Mouse (Mus musculus) stomach, postnatal 0 days (tissue): ENCODE results near the gene Lrrc23. TPM values are rescaled to one million over a fixed set of nuclear protein-coding genes. Genes with fewer than 3 reads are reported as not detected.
A peak's percentile ranks its signal among the peaks of the same experiment; 100 is the strongest.

Experiments used
- ATAC-seq: fragments of 200-750 bp; cut with Nextera tagmentation; 2 replicates; pipeline ENCODE4 v1.8.0; 2017; ENCODE audit not compliant: low FRiP score, low TSS enrichment
- DNase-seq: peaks from one replicate; pipeline ENCODE4 v3.0.0-alpha.2; 2016; ENCODE audit warnings: low spot score
- H3K27ac ChIP-seq: fragments of 300-500 bp; sonication (generic); replicated peaks from 2 replicates; pipeline ENCODE4 v1.5.1; 2014; ENCODE audit warnings: mild to moderate bottlenecking, control low read depth
- H3K27me3 ChIP-seq: fragments of 300-500 bp; sonication (generic); 2 replicates; pipeline ENCODE4 v1.6.1; 2014; ENCODE audit warnings: low read length; ENCODE audit not compliant: control insufficient read depth, insufficient read depth
- H3K36me3 ChIP-seq: fragments of 300-500 bp; sonication (generic); 2 replicates; pipeline ENCODE4 v1.6.1; 2014; ENCODE audit warnings: low read length, mixed read lengths; ENCODE audit not compliant: control insufficient read depth, insufficient read depth
- H3K4me1 ChIP-seq: fragments of 300-500 bp; sonication (generic); replicated peaks from 2 replicates; pipeline ENCODE4 v1.6.1; 2014; ENCODE audit warnings: antibody characterized with exemption; ENCODE audit not compliant: control insufficient read depth, insufficient read depth
- H3K4me2 ChIP-seq: fragments of 300-500 bp; sonication (generic); replicated peaks from 2 replicates; pipeline ENCODE4 v1.6.1; 2014; ENCODE audit warnings: low read depth, mild to moderate bottlenecking, control low read depth, moderate library complexity
- H3K4me3 ChIP-seq: fragments of 300-500 bp; sonication (generic); 2 replicates; pipeline ENCODE4 v1.5.1; 2014; ENCODE audit warnings: low read depth, low read length, control low read depth
- H3K9ac ChIP-seq: fragments of 300-500 bp; sonication (generic); 2 replicates; pipeline ENCODE4 v1.6.1; 2014; ENCODE audit warnings: mild to moderate bottlenecking, low read length, control low read depth, mixed read lengths
- H3K9me3 ChIP-seq: fragments of 300-500 bp; sonication (generic); 2 replicates; pipeline ENCODE4 v1.6.1; 2016; ENCODE audit warnings: low read length; ENCODE audit not compliant: control insufficient read depth
- CTCF ChIP-seq: IDR thresholded peaks from 2 replicates; pipeline ENCODE4 v1.5.1; 2016; ENCODE audit warnings: antibody characterized with exemption, low read depth, mild to moderate bottlenecking, moderate library complexity
- EP300 ChIP-seq: optimal IDR thresholded peaks from 2 replicates; pipeline ENCODE3; 2016; ENCODE audit warnings: antibody characterized with exemption
- WGBS: fragments of 180-500 bp; shearing (Covaris S2); extraction: QIAGEN DNeasy Blood & Tissue Kit; methylation state at CpG from one replicate; pipeline ENCODE4 v1.1.7; 2014; 5-methylcytosine and 5-hydroxymethylcytosine counted together
- polyA plus RNA-seq: library from polyadenylated mRNA; unstranded; fragments of >200 nt; fragmentation: Nextera tagmentation; extraction: Ambion mirVana; gene quantifications from 2 replicates; pipeline ENCODE4 v1.2.1, GENCODE M21; 2015

Lrrc23 gene
- polyA plus RNA-seq, 1 experiment from 2014 or later: 0.19 TPM

GRCm38 (mm10) chr6:124768704-124769044 is 10.9 kb downstream of the Lrrc23 start:
- H3K36me3 ChIP-seq: no peaks in the 10 kb centered on the region
- no peaks in the 10 kb centered on the region for H3K4me1 ChIP-seq
- H3K9me3 ChIP-seq: no peaks in the 10 kb centered on the region
- no peak for DNase-seq
- no peak for TF ChIP-seq EP300
- no peak for TF ChIP-seq CTCF
- peak overlapping the region; percentile 65 for H3K9ac ChIP-seq
- H3K4me3 ChIP-seq: peak overlapping the region; percentile 63
- H3K27me3 ChIP-seq: no peaks in the 10 kb centered on the region
- no peak for ATAC-seq
- no peak overlapping the region for H3K27ac ChIP-seq
- H3K4me2 ChIP-seq: peak overlapping the region; percentile 77
- WGBS: 9% methylated on average over 9 of the region's 9 CpGs

- Histone ChIP-seq H3K4me1 (no peaks in the 10 kb centered on the region), H3K27ac (no peak overlapping the region), H3K9ac (peak overlapping the region; percentile 65; the same call in 1 of the 2 replicates), H3K4me3 (peak overlapping the region; percentile 63), H3K9me3 (no peaks in the 10 kb centered on the region), H3K4me2 (peak overlapping the region; percentile 77), H3K36me3 (no peaks in the 10 kb centered on the region), H3K27me3 (no peaks in the 10 kb centered on the region)
- ATAC-seq (peak; percentile 36; the same call in 1 of the 2 replicates), DNase-seq (no peak)
- no peak for TF ChIP-seq EP300
- TF ChIP-seq CTCF: no peak
- 41% methylated on average over 19 of the region's 19 CpGs for WGBS
Measured at GRCm38 (mm10) chr6:124767920-124768703, 11.4 kb downstream of the Lrrc23 start.

GRCm38 (mm10) chr6:124767536-124767919 is 12.0 kb downstream of the Lrrc23 start:
- no peaks in the 10 kb centered on the region for H3K27me3 ChIP-seq
- 0 out of 2 replicates have a peak overlapping the region, but pooled peaks have one; percentile 5 for H3K4me2 ChIP-seq
- ATAC-seq (no peak), DNase-seq (no peak)
- no peak overlapping the region for H3K4me3 ChIP-seq
- H3K36me3 ChIP-seq: no peaks in the 10 kb centered on the region
- H3K9ac ChIP-seq: no peak overlapping the region
- no peaks in the 10 kb centered on the region for H3K4me1 ChIP-seq
- no peak for TF ChIP-seq EP300
- TF ChIP-seq CTCF: no peak
- H3K9me3 ChIP-seq: no peaks in the 10 kb centered on the region
- 60% methylated on average over 4 of the region's 4 CpGs for WGBS
- H3K27ac ChIP-seq: no peak overlapping the region

- no peaks in the 10 kb centered on the region for H3K4me1 ChIP-seq
- DNase-seq: no peak
- no peaks in the 10 kb centered on the region for H3K36me3 ChIP-seq
- no peak overlapping the region for H3K9ac ChIP-seq
- no peak overlapping the region for H3K4me3 ChIP-seq
- no peak for ATAC-seq
- no peaks in the 10 kb centered on the region for H3K27me3 ChIP-seq
- no peak overlapping the region for H3K4me2 ChIP-seq
- no peak overlapping the region for H3K27ac ChIP-seq
- 78% methylated on average over 7 of the region's 7 CpGs for WGBS
- no peak for TF ChIP-seq CTCF
- no peak for TF ChIP-seq EP300
- H3K9me3 ChIP-seq: no peaks in the 10 kb centered on the region
Measured at GRCm38 (mm10) chr6:124765951-124766350, 13.6 kb downstream of the Lrrc23 start.

- WGBS: 0% methylated on average over 5 of the region's 5 CpGs
- Histone ChIP-seq H3K36me3 (no peaks in the 10 kb centered on the region), H3K9ac (peak overlapping the region; percentile 43), H3K27me3 (no peaks in the 10 kb centered on the region), H3K4me2 (peak overlapping the region; percentile 72), H3K27ac (peak overlapping the region; percentile 97), H3K4me3 (no peak overlapping the region), H3K9me3 (no peaks in the 10 kb centered on the region), H3K4me1 (peaks cover 10% of the 10 kb centered on the region)
- ATAC-seq: peak; percentile 50
- TF ChIP-seq CTCF (peak; percentile 97), EP300 (no peak)
- peak; percentile 91 for DNase-seq
Measured at GRCm38 (mm10) chr6:124759259-124759658, 20.3 kb downstream of the Lrrc23 start.

- peak overlapping the region; percentile 43 for H3K9ac ChIP-seq
- H3K9me3 ChIP-seq: no peaks in the 10 kb centered on the region
- H3K4me3 ChIP-seq: no peak overlapping the region
- WGBS: 36% methylated on average over 2 of the region's 2 CpGs
- H3K27ac ChIP-seq: peak overlapping the region; percentile 97
- ATAC-seq (no peak), DNase-seq (no peak)
- no peak for TF ChIP-seq EP300
- no peak for TF ChIP-seq CTCF
- H3K27me3 ChIP-seq: no peaks in the 10 kb centered on the region
- peak overlapping the region; percentile 72 for H3K4me2 ChIP-seq
- peaks cover 10% of the 10 kb centered on the region for H3K4me1 ChIP-seq
- H3K36me3 ChIP-seq: no peaks in the 10 kb centered on the region
Measured at GRCm38 (mm10) chr6:124758849-124759232, 20.7 kb downstream of the Lrrc23 start.
